Mouse (Mus musculus): ENCODE measurements around the gene Dnajc5g. TPM values are rescaled to one million over a fixed set of nuclear protein-coding genes. Genes with fewer than 3 reads are reported as not detected.

The Dnajc5g gene
- polyA plus RNA-seq, 1 experiment from 2014 or later: not detected

Other genes with a start within 250 kb of the Dnajc5g start
- gene Tmem214, start 238.3 kb upstream of the Dnajc5g start, polyA plus RNA-seq (2016; fragmentation: Nextera tagmentation; extraction: Ambion mirVana): 52.5 and 56.4 TPM in 2 replicates
- 28.8 TPM in 2 replicates for gene Agbl5, start 217.6 kb upstream of the Dnajc5g start, polyA plus RNA-seq (2016; fragmentation: Nextera tagmentation; extraction: Ambion mirVana)
- 302 and 315 TPM in 2 replicates for gene Ost4, start 198.5 kb upstream of the Dnajc5g start, polyA plus RNA-seq (2016; fragmentation: Nextera tagmentation; extraction: Ambion mirVana)
- 39.1 and 52.4 TPM in 2 replicates for gene Emilin1, start 192.9 kb upstream of the Dnajc5g start, polyA plus RNA-seq (2016; fragmentation: Nextera tagmentation; extraction: Ambion mirVana)
- 4.7 and 7.7 TPM in 2 replicates for gene Khk, start 184.9 kb upstream of the Dnajc5g start, polyA plus RNA-seq (2016; fragmentation: Nextera tagmentation; extraction: Ambion mirVana)
- gene Cgref1, start 160.7 kb upstream of the Dnajc5g start, polyA plus RNA-seq (2016; fragmentation: Nextera tagmentation; extraction: Ambion mirVana): 6.4 and 7.3 TPM in 2 replicates
- 131 and 133 TPM in 2 replicates for gene Preb, start 145.9 kb upstream of the Dnajc5g start, polyA plus RNA-seq (2016; fragmentation: Nextera tagmentation; extraction: Ambion mirVana)
- gene Tcf23, start 137.6 kb upstream of the Dnajc5g start, polyA plus RNA-seq (2016; fragmentation: Nextera tagmentation; extraction: Ambion mirVana): not detected in 2 replicates
- 96.6 and 100 TPM in 2 replicates for gene Atraid, start 58.0 kb upstream of the Dnajc5g start, polyA plus RNA-seq (2016; fragmentation: Nextera tagmentation; extraction: Ambion mirVana)
- gene Slc5a6, start 57.4 kb upstream of the Dnajc5g start, polyA plus RNA-seq (2016; fragmentation: Nextera tagmentation; extraction: Ambion mirVana): 11.1 and 12.1 TPM in 2 replicates
- gene Cad, start 51.5 kb upstream of the Dnajc5g start, polyA plus RNA-seq (2016; fragmentation: Nextera tagmentation; extraction: Ambion mirVana): 45.4 and 54.1 TPM in 2 replicates
- gene Slc30a3, start 2.0 kb downstream of the Dnajc5g start, polyA plus RNA-seq (2016; fragmentation: Nextera tagmentation; extraction: Ambion mirVana): 2.3 and 2.9 TPM in 2 replicates
- gene Trim54, start 10.4 kb downstream of the Dnajc5g start, polyA plus RNA-seq (2016; fragmentation: Nextera tagmentation; extraction: Ambion mirVana): not detected in 2 replicates
- gene Ucn, start 32.5 kb downstream of the Dnajc5g start, polyA plus RNA-seq (2016; fragmentation: Nextera tagmentation; extraction: Ambion mirVana): not detected in 2 replicates
- gene Mpv17, start 48.0 kb downstream of the Dnajc5g start, polyA plus RNA-seq (2016; fragmentation: Nextera tagmentation; extraction: Ambion mirVana): 47.0 and 47.2 TPM in 2 replicates
- gene Gm29609, start 73.6 kb downstream of the Dnajc5g start, polyA plus RNA-seq (2016; fragmentation: Nextera tagmentation; extraction: Ambion mirVana): 1.7 and 2.1 TPM in 2 replicates
- gene Gtf3c2, start 73.9 kb downstream of the Dnajc5g start, polyA plus RNA-seq (2016; fragmentation: Nextera tagmentation; extraction: Ambion mirVana): 102 and 110 TPM in 2 replicates
- gene Snx17, start 86.9 kb downstream of the Dnajc5g start, polyA plus RNA-seq (2016; fragmentation: Nextera tagmentation; extraction: Ambion mirVana): 138 and 141 TPM in 2 replicates
- 65.0 and 72.0 TPM in 2 replicates for gene Eif2b4, start 87.1 kb downstream of the Dnajc5g start, polyA plus RNA-seq (2016; fragmentation: Nextera tagmentation; extraction: Ambion mirVana)
- gene Zfp513, start 96.0 kb downstream of the Dnajc5g start, polyA plus RNA-seq (2016; fragmentation: Nextera tagmentation; extraction: Ambion mirVana): 14.3 and 17.7 TPM in 2 replicates
- gene Ppm1g, start 114.4 kb downstream of the Dnajc5g start, polyA plus RNA-seq (2016; fragmentation: Nextera tagmentation; extraction: Ambion mirVana): 169 TPM in 2 replicates
- gene Nrbp1, start 134.6 kb downstream of the Dnajc5g start, polyA plus RNA-seq (2016; fragmentation: Nextera tagmentation; extraction: Ambion mirVana): 137 and 139 TPM in 2 replicates
- gene Gm9970, start 134.9 kb downstream of the Dnajc5g start, polyA plus RNA-seq (2016; fragmentation: Nextera tagmentation; extraction: Ambion mirVana): 0.54 and 0.89 TPM in 2 replicates
- 4.7 and 6.7 TPM in 2 replicates for gene Krtcap3, start 145.4 kb downstream of the Dnajc5g start, polyA plus RNA-seq (2016; fragmentation: Nextera tagmentation; extraction: Ambion mirVana)
- gene Ift172, start 184.8 kb downstream of the Dnajc5g start, polyA plus RNA-seq (2016; fragmentation: Nextera tagmentation; extraction: Ambion mirVana): 46.1 and 47.8 TPM in 2 replicates
- gene Fndc4, start 189.8 kb downstream of the Dnajc5g start, polyA plus RNA-seq (2016; fragmentation: Nextera tagmentation; extraction: Ambion mirVana): 62.2 and 66.3 TPM in 2 replicates
- 0.24 TPM in 1 of 2 replicates, not detected in the other for gene Gckr, start 191.2 kb downstream of the Dnajc5g start, polyA plus RNA-seq (2016; fragmentation: Nextera tagmentation; extraction: Ambion mirVana)

Measured in forebrain, embryonic 12.5 days (tissue).